Mouse (Mus musculus) layer of hippocampus, postnatal 25 days (tissue): ENCODE data around the gene Cltb. TPM values are rescaled to one million over a fixed set of nuclear protein-coding genes. Genes with fewer than 3 reads are reported as not detected.
A peak's percentile ranks its signal among the peaks of the same experiment; 100 is the strongest.
"Not testable (repeated sequence)": the region's sequence is repeated elsewhere in the genome, so short reads cannot be mapped to it uniquely, and the experiment has no call there.

Experiments used
- DNase-seq, 2 experiments: peaks; one replicate each; pipeline ENCODE4 v3.0.0; 2022; ENCODE audit warnings: mixed read lengths in 2 of 2, low spot score in 1 of 2; ENCODE audit errors: extremely low spot score in 1 of 2
- total RNA-seq, 2 experiments: library from RNA; stranded (reverse); gene quantifications; 2 replicates each; pipeline ENCODE4 v1.2.3; 2021

The Cltb gene
- 100 to 1,000 TPM; 269 to 294 TPM for total RNA-seq

- DNase-seq, result peak; percentile 92 to 95
Observed at GRCm38 (mm10) chr13:54610972-54611754, at the start of gene Cltb. Gene Cltb, minus strand, starts transcription at chr13:54611344.

- no peak for DNase-seq
Observed at GRCm38 (mm10) chr13:54660877-54661276, 49.7 kb upstream of the Cltb start.

- no peak for DNase-seq
Observed at GRCm38 (mm10) chr13:54650461-54650860, 39.3 kb upstream of the Cltb start.

GRCm38 (mm10) chr13:54635011-54635410 lies 23.9 kb upstream of the Cltb start:
- no peak for DNase-seq

- no peak for DNase-seq
Observed at GRCm38 (mm10) chr13:54632731-54633277, 21.7 kb upstream of the Cltb start.

GRCm38 (mm10) chr13:54629128-54629527 lies 18.0 kb upstream of the Cltb start:
- no peak for DNase-seq

GRCm38 (mm10) chr13:54621960-54622521 lies 10.9 kb upstream of the Cltb start:
- no peak for DNase-seq

GRCm38 (mm10) chr13:54621155-54621932 lies 10.2 kb upstream of the Cltb start, which contains the start of gene Faf2:
Gene Faf2, plus strand, starts transcription at chr13:54621784.
- peak; percentile 99 to 100 for DNase-seq

- DNase-seq, result no peak
Observed at GRCm38 (mm10) chr13:54616998-54617397, 5.9 kb upstream of the Cltb start.

- no peak for DNase-seq
Observed at GRCm38 (mm10) chr13:54616307-54616706, 5.2 kb upstream of the Cltb start.

- not testable (repeated sequence) for DNase-seq
Observed at GRCm38 (mm10) chr13:54613141-54613540, 2.0 kb upstream of the Cltb start.

- DNase-seq, result no peak
Observed at GRCm38 (mm10) chr13:54610613-54610971, 552 bp downstream of the Cltb start.

GRCm38 (mm10) chr13:54609301-54609700 lies 1.8 kb downstream of the Cltb start:
- DNase-seq, result no peak

GRCm38 (mm10) chr13:54608666-54609065 lies 2.5 kb downstream of the Cltb start:
- DNase-seq, result no peak

- DNase-seq, result no peak
Observed at GRCm38 (mm10) chr13:54608002-54608401, 3.1 kb downstream of the Cltb start.

GRCm38 (mm10) chr13:54607204-54607603 lies 3.9 kb downstream of the Cltb start:
- no peak for DNase-seq

GRCm38 (mm10) chr13:54605426-54605825 lies 5.7 kb downstream of the Cltb start:
- DNase-seq, result no peak

GRCm38 (mm10) chr13:54604221-54604620 lies 6.9 kb downstream of the Cltb start:
- no peak for DNase-seq

GRCm38 (mm10) chr13:54603501-54603900 lies 7.6 kb downstream of the Cltb start:
- no peak for DNase-seq

GRCm38 (mm10) chr13:54602639-54603111 lies 8.5 kb downstream of the Cltb start:
- DNase-seq, result no peak

- DNase-seq, result no peak
Observed at GRCm38 (mm10) chr13:54598622-54599143, 12.5 kb downstream of the Cltb start.
